Mouse (Mus musculus) megakaryocyte, embryonic 14.5 days (primary cell): ENCODE measurements at regions not wholly inside any gene's neighbourhood (a gene's known extent, or its start where the extent isn't known, plus 50 kb on each side); places are given as distances from the start of the nearest gene placed in this dataset.

ENCODE experiments used
- FLI1 ChIP-seq: IDR thresholded peaks from 2 replicates; pipeline ENCODE4 v1.6.1; 2012; ENCODE audit warnings: low read length, inconsistent platforms, mixed read lengths
- GATA1 ChIP-seq: IDR thresholded peaks from 3 replicates; pipeline ENCODE4 v1.6.1; 2012; ENCODE audit warnings: mixed read lengths, low read length, inconsistent platforms, borderline replicate concordance

DNA sequence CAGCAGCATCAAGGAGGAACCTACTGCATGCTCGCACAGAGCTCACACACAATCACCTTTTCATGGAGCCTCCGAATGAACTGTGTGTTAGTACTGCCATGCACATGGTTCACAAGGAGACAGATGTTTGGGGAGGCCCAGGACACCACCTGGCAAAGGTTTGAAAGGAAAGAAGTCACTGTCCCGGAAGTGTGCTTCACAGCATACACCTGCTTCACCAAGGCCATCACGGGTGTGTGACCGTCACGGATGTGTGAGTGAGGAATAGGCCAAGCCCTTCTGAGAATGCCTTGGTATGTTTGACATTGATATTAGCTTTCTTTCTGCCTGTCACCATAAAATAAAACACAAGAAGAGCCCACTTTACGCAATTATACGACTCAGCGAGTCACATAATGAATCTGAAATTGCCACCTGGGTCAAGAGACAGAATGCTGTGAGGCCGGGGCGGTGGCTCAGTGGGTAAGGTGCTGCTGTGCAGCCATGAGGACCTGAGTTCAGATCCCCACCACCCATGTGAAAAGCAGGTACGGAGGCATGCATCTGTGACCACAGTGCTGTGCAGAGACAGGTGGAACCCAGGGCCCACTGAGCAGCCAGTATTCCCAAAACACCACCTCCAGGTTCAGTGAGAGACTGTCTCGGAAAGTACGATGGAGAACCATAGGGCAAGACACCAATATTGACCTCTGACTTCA lies 162.3 kb upstream of the Sh3bp4 start:
- no peak for TF ChIP-seq GATA1
- TF ChIP-seq FLI1: no peak
